Mouse (Mus musculus) lung, embryonic 14.5 days (tissue): ENCODE data around the gene Runx1. TPM values are rescaled to one million over a fixed set of nuclear protein-coding genes. Genes with fewer than 3 reads are reported as not detected.

Experiments
- ATAC-seq: fragments of 200-750 bp; cut with Nextera tagmentation; 2 replicates; pipeline ENCODE4 v1.8.0; 2017; ENCODE audit warnings: mild to moderate bottlenecking, moderate TSS enrichment, moderate library complexity; ENCODE audit not compliant: insufficient read depth
- DNase-seq: peaks from one replicate; pipeline ENCODE4 v3.0.0-alpha.2; 2015
- H3K27ac ChIP-seq: fragments of 300-500 bp; sonication (generic); 2 replicates; pipeline ENCODE4 v1.5.1; 2014; ENCODE audit warnings: low read depth, mild to moderate bottlenecking, moderate library complexity
- H3K27me3 ChIP-seq: fragments of 300-500 bp; sonication (generic); 2 replicates; pipeline ENCODE4 v1.6.1; 2014; ENCODE audit warnings: low read length, control low read depth; ENCODE audit not compliant: insufficient read depth
- H3K36me3 ChIP-seq: fragments of 300-500 bp; sonication (generic); 2 replicates; pipeline ENCODE4 v1.6.1; 2014; ENCODE audit warnings: control low read depth; ENCODE audit not compliant: insufficient read depth
- H3K4me1 ChIP-seq: fragments of 300-500 bp; sonication (generic); 2 replicates; pipeline ENCODE4 v1.6.1; 2014; ENCODE audit warnings: antibody characterized with exemption, control low read depth; ENCODE audit not compliant: insufficient read depth
- H3K4me2 ChIP-seq: fragments of 300-500 bp; sonication (generic); 2 replicates; pipeline ENCODE4 v1.6.1; 2014; ENCODE audit warnings: mild to moderate bottlenecking
- H3K4me3 ChIP-seq: fragments of 300-500 bp; sonication (generic); 2 replicates; pipeline ENCODE4 v1.5.1; 2014; ENCODE audit warnings: low read depth, low read length
- H3K9ac ChIP-seq: fragments of 300-500 bp; sonication (generic); 2 replicates; pipeline ENCODE4 v1.6.1; 2014
- H3K9me3 ChIP-seq: fragments of 300-500 bp; sonication (generic); 2 replicates; pipeline ENCODE4 v1.6.1; 2016; ENCODE audit warnings: low read depth, low read length, control low read depth
- CTCF ChIP-seq: IDR thresholded peaks from 2 replicates; pipeline ENCODE4 v1.5.1; 2016; ENCODE audit warnings: antibody characterized with exemption, low read depth
- WGBS: fragments of 180-500 bp; shearing (Covaris S2); extraction: QIAGEN DNeasy Blood & Tissue Kit; methylation state at CpG from one replicate; pipeline ENCODE4 v1.1.7; 2014; 5-methylcytosine and 5-hydroxymethylcytosine counted together
- polyA plus RNA-seq: library from polyadenylated mRNA; unstranded; fragments of >200 nt; fragmentation: Nextera tagmentation; extraction: Ambion mirVana; gene quantifications from 2 replicates; pipeline ENCODE4 v1.2.1, GENCODE M21; 2014

The Runx1 gene
- polyA plus RNA-seq, 1 experiment from 2014 or later = 10.8 TPM

DNA sequence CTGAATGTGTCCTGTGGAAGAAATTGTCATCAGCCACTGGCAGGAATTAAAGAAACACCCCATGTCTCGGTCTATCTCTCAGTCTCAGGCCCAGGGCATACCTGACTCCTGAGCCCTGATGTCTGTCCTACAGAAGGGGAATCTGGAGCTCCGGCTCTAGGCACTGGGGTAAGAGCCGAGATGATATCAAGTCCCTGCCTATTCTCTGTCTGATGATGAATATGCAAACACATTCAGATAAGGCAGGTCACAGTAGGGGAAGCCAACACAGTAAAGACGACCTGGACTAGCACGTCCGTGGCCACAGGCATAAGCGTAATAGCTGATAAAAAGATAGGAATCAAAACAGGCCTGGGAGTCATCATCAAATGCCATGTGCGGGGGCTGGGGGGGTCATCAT lies 32.2 kb downstream of the Runx1 start:
- Histone ChIP-seq H3K9ac (no peak overlapping the region), H3K27me3 (no peaks in the 10 kb centered on the region), H3K27ac (no peak overlapping the region), H3K9me3 (no peaks in the 10 kb centered on the region), H3K36me3 (no peaks in the 10 kb centered on the region), H3K4me2 (no peak overlapping the region), H3K4me1 (no peaks in the 10 kb centered on the region), H3K4me3 (no peak overlapping the region)
- 62% methylated on average over 8 of the region's 8 CpGs for WGBS
- ATAC-seq (no peak), DNase-seq (no peak)
- TF ChIP-seq CTCF = no peak

DNA sequence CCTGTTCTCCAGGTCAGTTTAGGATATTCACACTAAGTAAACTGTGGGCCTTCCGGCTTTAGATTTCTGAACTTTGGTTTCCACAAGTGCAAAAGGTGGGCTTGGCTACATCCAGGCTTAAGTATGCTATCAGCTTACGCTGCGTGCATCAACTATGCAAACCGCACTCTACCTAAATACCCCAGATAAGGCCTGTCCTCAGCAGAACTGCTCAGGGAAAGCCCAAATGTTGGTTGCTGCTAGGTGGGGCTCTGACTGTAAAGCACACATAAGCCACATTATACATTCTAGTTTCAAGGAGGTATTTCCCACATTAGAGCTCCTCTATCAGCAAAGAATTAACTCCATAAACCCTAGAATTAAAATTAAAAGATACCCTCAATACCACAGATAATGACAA lies 33.0 kb downstream of the Runx1 start:
- H3K27me3 ChIP-seq = no peaks in the 10 kb centered on the region
- H3K27ac ChIP-seq = no peak overlapping the region
- DNase-seq (no peak), ATAC-seq (no peak)
- H3K9ac ChIP-seq = no peak overlapping the region
- no peaks in the 10 kb centered on the region for H3K9me3 ChIP-seq
- H3K4me1 ChIP-seq = no peaks in the 10 kb centered on the region
- no peak overlapping the region for H3K4me3 ChIP-seq
- WGBS = 62% methylated on average over 4 of the region's 4 CpGs
- no peak for TF ChIP-seq CTCF
- no peak overlapping the region for H3K4me2 ChIP-seq
- H3K36me3 ChIP-seq = no peaks in the 10 kb centered on the region

DNA sequence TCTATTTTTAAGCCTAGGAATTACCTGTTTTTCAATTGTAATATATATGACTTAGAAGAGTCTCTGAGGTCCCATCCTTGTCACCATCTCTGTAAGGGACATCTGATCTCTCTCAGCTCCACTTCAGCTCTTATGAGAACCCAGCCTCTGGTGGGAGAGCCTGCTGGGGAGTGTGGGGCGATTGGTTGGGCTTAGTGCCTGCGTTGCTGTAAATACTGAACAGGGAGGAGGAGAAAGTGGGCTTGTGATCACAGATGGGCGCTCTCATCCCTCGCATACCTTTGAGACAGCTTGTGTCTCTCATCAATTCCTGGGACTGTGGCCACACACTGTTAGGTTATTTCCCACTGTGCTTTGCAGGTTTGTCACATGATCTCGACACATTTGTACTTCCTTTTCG lies 35.3 kb downstream of the Runx1 start:
- 44% methylated on average over 6 of the region's 6 CpGs for WGBS
- H3K4me1 ChIP-seq = no peaks in the 10 kb centered on the region; the same call in 1 of the 2 replicates
- no peaks in the 10 kb centered on the region for H3K9me3 ChIP-seq
- no peaks in the 10 kb centered on the region for H3K36me3 ChIP-seq
- peak; percentile 72 for DNase-seq
- H3K9ac ChIP-seq = no peak overlapping the region
- peak; percentile 75 for ATAC-seq
- H3K27ac ChIP-seq = no peak overlapping the region
- TF ChIP-seq CTCF = no peak
- H3K4me2 ChIP-seq = no peak overlapping the region
- no peaks in the 10 kb centered on the region for H3K27me3 ChIP-seq
- no peak overlapping the region for H3K4me3 ChIP-seq

DNA sequence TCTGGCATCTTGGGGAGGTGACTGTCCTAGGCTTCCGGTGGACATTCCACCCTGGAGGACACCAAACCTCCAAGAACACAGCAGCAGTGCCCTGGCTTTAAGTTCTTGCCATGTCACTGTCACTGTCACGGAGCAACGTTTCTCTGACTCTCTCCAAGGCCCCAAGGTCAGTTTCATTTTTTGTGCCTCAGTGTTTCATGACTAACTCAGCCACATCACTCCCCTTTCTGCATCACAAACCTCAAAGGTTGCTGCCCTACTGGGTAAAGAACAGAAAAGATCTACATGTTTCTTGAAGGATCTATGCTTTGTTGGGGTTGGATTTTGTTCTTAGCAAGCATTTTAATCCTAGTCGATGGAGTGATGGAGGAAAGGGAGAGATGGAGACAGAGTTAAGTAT lies 36.1 kb downstream of the Runx1 start:
- H3K27me3 ChIP-seq = no peaks in the 10 kb centered on the region
- no peak overlapping the region for H3K4me2 ChIP-seq
- TF ChIP-seq CTCF = no peak
- no peak overlapping the region for H3K9ac ChIP-seq
- no peak overlapping the region for H3K4me3 ChIP-seq
- no peak for ATAC-seq
- no peak for DNase-seq
- H3K4me1 ChIP-seq = no peaks in the 10 kb centered on the region; the same call in 1 of the 2 replicates
- H3K9me3 ChIP-seq = no peaks in the 10 kb centered on the region
- WGBS = 70% methylated on average over 4 of the region's 4 CpGs
- no peak overlapping the region for H3K27ac ChIP-seq
- no peaks in the 10 kb centered on the region for H3K36me3 ChIP-seq

DNA sequence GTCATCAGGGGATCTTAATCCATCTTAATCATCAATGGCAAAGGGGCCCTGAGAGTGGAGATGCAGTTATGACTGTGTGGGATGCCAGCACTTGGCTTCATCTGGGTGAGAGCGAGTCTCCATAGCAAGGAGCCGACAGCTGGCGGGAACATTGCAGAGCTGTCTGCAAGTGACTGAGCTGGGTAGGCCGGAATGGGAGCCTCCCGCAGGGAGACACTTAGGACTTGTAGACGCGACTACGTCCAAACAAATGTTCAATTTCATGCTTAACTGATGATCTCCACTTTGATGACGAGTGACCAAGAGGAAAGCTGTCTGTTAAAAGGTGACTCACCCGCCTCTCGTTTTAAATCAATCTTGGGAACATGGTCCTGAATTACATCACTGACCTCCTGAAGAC lies 37.5 kb downstream of the Runx1 start:
- no peaks in the 10 kb centered on the region for H3K36me3 ChIP-seq
- 44% methylated on average over 11 of the region's 11 CpGs for WGBS
- peaks cover 8% of the 10 kb centered on the region for H3K4me1 ChIP-seq
- H3K9me3 ChIP-seq = no peaks in the 10 kb centered on the region
- peak; percentile 75 for DNase-seq
- no peak for TF ChIP-seq CTCF
- H3K4me2 ChIP-seq = no peak overlapping the region
- no peak overlapping the region for H3K27ac ChIP-seq
- no peaks in the 10 kb centered on the region for H3K27me3 ChIP-seq
- H3K9ac ChIP-seq = no peak overlapping the region
- ATAC-seq = peak; percentile 45; the same call in 1 of the 2 replicates
- H3K4me3 ChIP-seq = no peak overlapping the region

DNA sequence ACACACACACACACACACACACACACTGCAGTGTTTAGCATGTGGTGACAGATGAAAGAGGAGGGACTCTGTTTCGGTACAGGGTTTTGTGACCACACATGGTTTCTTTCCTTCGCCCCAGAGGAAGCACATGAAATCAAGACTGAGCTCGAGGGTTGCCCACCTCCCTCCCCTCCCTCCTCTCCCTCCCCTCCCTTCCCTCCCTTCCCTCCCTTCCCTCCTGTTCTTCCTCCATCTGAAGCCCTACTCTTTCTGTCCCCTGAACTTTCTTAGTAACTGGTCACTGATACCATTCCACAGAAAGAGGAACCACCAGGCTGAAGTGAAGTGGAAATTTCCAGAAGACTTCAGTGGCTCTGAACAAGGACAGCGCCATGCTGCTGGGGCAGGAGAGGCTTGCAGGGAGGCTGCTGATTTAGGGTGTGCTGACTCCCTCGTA lies 39.0 kb downstream of the Runx1 start:
- no peak for DNase-seq
- no peak overlapping the region for H3K4me3 ChIP-seq
- peaks cover 13% of the 10 kb centered on the region for H3K4me1 ChIP-seq
- H3K4me2 ChIP-seq = no peak overlapping the region
- H3K9me3 ChIP-seq = no peaks in the 10 kb centered on the region
- H3K27me3 ChIP-seq = no peaks in the 10 kb centered on the region
- 49% methylated on average over 5 of the region's 5 CpGs for WGBS
- TF ChIP-seq CTCF = no peak
- H3K36me3 ChIP-seq = no peaks in the 10 kb centered on the region
- ATAC-seq = no peak
- no peak overlapping the region for H3K9ac ChIP-seq
- H3K27ac ChIP-seq = no peak overlapping the region

DNA sequence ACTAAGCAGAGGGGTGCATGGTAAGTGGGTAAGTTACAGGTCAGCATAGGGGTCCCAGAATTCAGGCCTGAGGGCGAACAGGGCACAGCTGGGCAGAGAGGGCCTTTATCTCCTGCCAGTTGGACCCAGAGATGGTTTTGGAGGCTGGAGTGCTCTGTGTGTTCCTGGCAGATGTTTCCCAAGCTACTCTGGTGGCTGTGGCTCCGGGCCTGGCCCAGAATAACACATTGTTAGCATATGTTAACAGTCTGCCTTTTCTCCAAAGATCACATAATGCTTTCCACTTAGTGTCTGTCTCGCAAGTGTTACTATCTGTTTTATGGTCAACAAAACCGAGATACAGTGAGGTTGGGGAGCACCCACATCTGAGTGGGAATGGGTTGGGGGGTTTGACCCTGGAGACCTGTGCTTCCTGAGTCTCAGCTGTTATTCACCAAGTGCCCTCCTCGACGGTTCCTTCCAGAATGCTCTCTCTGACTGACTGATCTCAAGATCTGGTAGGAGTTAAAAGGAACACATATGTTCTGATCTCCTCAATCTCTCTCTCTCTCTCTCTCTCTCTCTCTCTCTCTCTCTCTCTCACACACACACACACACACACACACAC lies 39.6 kb downstream of the Runx1 start:
- H3K27ac ChIP-seq = peak overlapping the region; percentile 48; the same call in 1 of the 2 replicates
- ATAC-seq (0 out of 2 replicates have a peak, but pooled peaks have one; percentile 26), DNase-seq (peak; percentile 50)
- H3K4me2 ChIP-seq = no peak overlapping the region
- H3K4me1 ChIP-seq = peaks cover 13% of the 10 kb centered on the region
- 52% methylated on average over 6 of the region's 6 CpGs for WGBS
- no peak overlapping the region for H3K9ac ChIP-seq
- H3K9me3 ChIP-seq = no peaks in the 10 kb centered on the region
- H3K4me3 ChIP-seq = no peak overlapping the region
- no peaks in the 10 kb centered on the region for H3K27me3 ChIP-seq
- no peak for TF ChIP-seq CTCF
- H3K36me3 ChIP-seq = no peaks in the 10 kb centered on the region
